Mouse (Mus musculus): ENCODE results near the gene Wdr34.

- TF ChIP-seq CTCF (IDR thresholded peaks at IDR 0.05; ENCODE audit: low read depth, low read length) (no peak), TAL1 (conservative IDR thresholded peaks at IDR 0.05; ENCODE audit: low read depth, low read length) (no peak), GATA1 (IDR thresholded peaks at IDR 0.05; ENCODE audit: borderline replicate concordance, low read length) (no peak), POLR2AphosphoS5 (IDR thresholded peaks at IDR 0.05; ENCODE audit: insufficient replicate concordance, low read depth, low read length) (no peak), GATA2 (IDR thresholded peaks at IDR 0.05; ENCODE audit: borderline replicate concordance, low read depth, low read length) (no peak)
Measured at GRCm38 (mm10) chr2:30076959-30077358, 28.3 kb upstream of the Wdr34 start.
